Mouse (Mus musculus) neural tube, embryonic 15.5 days (tissue): Measurements from ENCODE around the gene Ssbp3. TPM values are rescaled to one million over a fixed set of nuclear protein-coding genes. Genes with fewer than 3 reads are reported as not detected.

ENCODE experiments used
- ATAC-seq: fragments of 200-750 bp; cut with Nextera tagmentation; 2 replicates; pipeline ENCODE4 v1.8.0; 2017; ENCODE audit warnings: mild to moderate bottlenecking, moderate TSS enrichment, moderate library complexity; ENCODE audit not compliant: low FRiP score
- H3K27ac ChIP-seq: fragments of 300-500 bp; sonication (generic); replicated peaks from 2 replicates; pipeline ENCODE4 v1.5.1; 2015; ENCODE audit warnings: mild to moderate bottlenecking, inconsistent platforms
- H3K27me3 ChIP-seq: fragments of 300-500 bp; sonication (generic); replicated peaks from 2 replicates; pipeline ENCODE4 v1.6.1; 2015; ENCODE audit warnings: inconsistent platforms
- H3K36me3 ChIP-seq: fragments of 300-500 bp; sonication (generic); 2 replicates; pipeline ENCODE4 v1.6.1; 2015; ENCODE audit warnings: inconsistent platforms
- H3K4me1 ChIP-seq: fragments of 300-500 bp; sonication (generic); 2 replicates; pipeline ENCODE4 v1.6.1; 2015; ENCODE audit warnings: inconsistent platforms
- H3K4me2 ChIP-seq: fragments of 300-500 bp; sonication (generic); 2 replicates; pipeline ENCODE4 v1.6.1; 2015; ENCODE audit warnings: inconsistent platforms, mild to moderate bottlenecking, moderate library complexity
- H3K4me3 ChIP-seq: fragments of 300-500 bp; sonication (generic); replicated peaks from 2 replicates; pipeline ENCODE4 v1.5.1; 2015; ENCODE audit warnings: mild to moderate bottlenecking, inconsistent platforms
- H3K9ac ChIP-seq: fragments of 300-500 bp; sonication (generic); replicated peaks from 2 replicates; pipeline ENCODE4 v1.6.1; 2015; ENCODE audit warnings: mild to moderate bottlenecking, inconsistent platforms
- H3K9me3 ChIP-seq: fragments of 300-500 bp; sonication (generic); replicated peaks from 2 replicates; pipeline ENCODE4 v1.6.1; 2016; ENCODE audit warnings: inconsistent platforms
- WGBS: fragments of 180-500 bp; shearing (Covaris S2); methylation state at CpG from one replicate; pipeline ENCODE4 v1.1.7; 2015; ENCODE audit warnings: mixed read lengths; 5-methylcytosine and 5-hydroxymethylcytosine counted together
- polyA plus RNA-seq: library from polyadenylated mRNA; unstranded; fragments of >200 nt; fragmentation: Nextera tagmentation; extraction: Ambion mirVana; gene quantifications from 2 replicates; pipeline ENCODE4 v1.2.1, GENCODE M21; 2015

Gene Ssbp3
- polyA plus RNA-seq, 1 experiment from 2014 or later: 118 TPM

DNA sequence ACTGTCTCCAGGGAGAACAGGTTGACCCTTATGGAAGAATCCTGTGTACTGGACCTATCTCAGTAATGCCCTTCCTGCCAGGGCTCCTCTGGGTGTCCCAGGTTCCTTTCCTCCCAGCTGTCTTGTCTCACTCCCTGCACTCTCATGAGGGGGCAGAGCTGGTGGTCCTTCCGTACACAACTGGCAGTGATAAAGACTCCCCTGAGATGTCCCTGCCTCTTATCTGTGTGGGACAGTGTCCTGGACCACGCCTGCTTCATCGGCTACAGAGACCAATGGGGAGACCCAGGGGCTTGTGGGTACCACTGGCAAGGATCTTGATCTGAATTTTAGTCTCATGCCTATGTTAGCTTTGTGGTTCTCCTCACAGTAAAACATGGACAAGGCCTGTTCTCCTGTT lies 12.4 kb downstream of the Ssbp3 start:
- H3K27ac ChIP-seq: no peak overlapping the region
- 62% methylated on average over 3 of the region's 3 CpGs for WGBS
- ATAC-seq: no peak

DNA sequence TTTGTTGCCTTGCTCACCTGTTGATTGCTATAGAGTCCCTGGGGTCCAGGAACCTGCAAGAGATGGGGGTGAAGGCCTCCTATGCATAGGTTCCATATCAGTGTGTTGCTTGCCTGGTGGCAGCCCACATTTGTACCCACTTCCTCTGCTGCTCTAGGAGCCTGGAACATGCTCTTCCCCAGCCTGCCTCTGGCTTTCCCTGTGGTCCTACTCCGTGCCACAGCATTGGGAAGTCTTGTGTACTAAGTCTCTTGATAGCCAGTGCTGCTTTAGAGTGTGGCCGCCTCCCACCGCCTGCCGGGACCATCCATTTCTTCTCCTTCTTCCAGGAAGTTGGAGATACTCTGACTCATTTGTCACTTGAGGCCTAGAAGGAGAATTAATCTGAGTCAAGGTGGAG lies 13.7 kb downstream of the Ssbp3 start:
- H3K27ac ChIP-seq: no peak overlapping the region
- H3K27me3 ChIP-seq: no peaks in the 10 kb centered on the region
- no peak overlapping the region for H3K9ac ChIP-seq
- 90% methylated on average over 4 of the region's 4 CpGs for WGBS
- peaks cover 44% of the 10 kb centered on the region for H3K36me3 ChIP-seq
- H3K4me2 ChIP-seq: no peak overlapping the region
- H3K4me3 ChIP-seq: no peak overlapping the region
- no peak for ATAC-seq
- H3K9me3 ChIP-seq: no peaks in the 10 kb centered on the region
- peaks cover 75% of the 10 kb centered on the region for H3K4me1 ChIP-seq

More for the DNA sequence above, 12.4 kb downstream of the Ssbp3 start:
- peaks cover 51% of the 10 kb centered on the region for H3K36me3 ChIP-seq
- no peak overlapping the region for H3K4me3 ChIP-seq
- no peak overlapping the region for H3K9ac ChIP-seq
- H3K4me2 ChIP-seq: no peak overlapping the region
- H3K9me3 ChIP-seq: no peaks in the 10 kb centered on the region
- H3K27me3 ChIP-seq: no peaks in the 10 kb centered on the region
- H3K4me1 ChIP-seq: peaks cover 69% of the 10 kb centered on the region

DNA sequence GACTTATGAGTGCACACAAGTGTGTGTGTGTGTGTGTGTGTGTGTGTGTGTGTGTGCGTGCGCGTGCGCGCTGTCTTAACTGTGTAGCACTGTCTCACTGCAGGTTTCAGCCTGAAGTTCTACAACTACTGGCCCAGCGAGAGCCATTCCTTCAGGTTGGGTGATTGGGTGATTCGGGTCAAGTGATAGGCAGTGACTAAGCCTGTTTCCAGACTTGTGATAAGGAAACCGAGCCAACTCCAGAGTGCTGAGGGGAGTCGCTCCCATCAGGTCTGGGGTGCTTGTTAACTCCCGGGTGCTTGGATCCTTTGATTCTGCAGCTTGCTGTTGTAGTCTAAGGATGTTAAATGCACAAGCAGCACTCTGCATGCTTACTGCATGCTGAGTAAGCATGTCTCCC lies 14.4 kb downstream of the Ssbp3 start:
- H3K27ac ChIP-seq: no peak overlapping the region
- no peak overlapping the region for H3K9ac ChIP-seq
- ATAC-seq: no peak
- H3K27me3 ChIP-seq: no peaks in the 10 kb centered on the region
- no peak overlapping the region for H3K4me2 ChIP-seq
- H3K9me3 ChIP-seq: no peaks in the 10 kb centered on the region
- 90% methylated on average over 10 of the region's 10 CpGs for WGBS
- H3K4me1 ChIP-seq: peaks cover 72% of the 10 kb centered on the region
- H3K36me3 ChIP-seq: peaks cover 37% of the 10 kb centered on the region
- no peak overlapping the region for H3K4me3 ChIP-seq

DNA sequence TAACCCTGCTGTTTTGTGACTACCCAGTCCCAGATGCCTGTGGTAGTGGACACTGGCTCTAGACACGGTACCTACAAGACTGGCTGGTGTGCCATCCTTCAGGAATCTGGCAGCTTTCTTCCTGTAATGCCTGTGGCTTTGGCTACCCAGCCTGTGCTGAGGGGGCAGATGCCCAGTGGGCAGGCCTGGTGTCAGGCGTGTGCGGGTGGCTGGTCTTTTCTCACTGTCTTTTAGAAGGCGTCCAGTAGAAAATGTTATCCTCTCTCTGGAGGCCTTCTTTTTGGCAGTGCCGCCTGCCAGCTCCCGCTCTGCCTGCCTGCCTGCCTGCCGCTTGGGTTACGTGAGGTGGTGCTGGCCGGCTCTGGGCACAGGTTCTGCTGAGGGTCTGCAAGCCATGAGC lies 15.9 kb downstream of the Ssbp3 start:
- peaks cover 60% of the 10 kb centered on the region for H3K4me1 ChIP-seq
- H3K4me3 ChIP-seq: no peak overlapping the region
- WGBS: 59% methylated on average over 9 of the region's 9 CpGs
- H3K4me2 ChIP-seq: no peak overlapping the region; the same call in 1 of the 2 replicates
- no peak overlapping the region for H3K27ac ChIP-seq
- H3K27me3 ChIP-seq: no peaks in the 10 kb centered on the region
- H3K9me3 ChIP-seq: no peaks in the 10 kb centered on the region
- no peak overlapping the region for H3K9ac ChIP-seq
- H3K36me3 ChIP-seq: peaks cover 34% of the 10 kb centered on the region
- ATAC-seq: no peak

DNA sequence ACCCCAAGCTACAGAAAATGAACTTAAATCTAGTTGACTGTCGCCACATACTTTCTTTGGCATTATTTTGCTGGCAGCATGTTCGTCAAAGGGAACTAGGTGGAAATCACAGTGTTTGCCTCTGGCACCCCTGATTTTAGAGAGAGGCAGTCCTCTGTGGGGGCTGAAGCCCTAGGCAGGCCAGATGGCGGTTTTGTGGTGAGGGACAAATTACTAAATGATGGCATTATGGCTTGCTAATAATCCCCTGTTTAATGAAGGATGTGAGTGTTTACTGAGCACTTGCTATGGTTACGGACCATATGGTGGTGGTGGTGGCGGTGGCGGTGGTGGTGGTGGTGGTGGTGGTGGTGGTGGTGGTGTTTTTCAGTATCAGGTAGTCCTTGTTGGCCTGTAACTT lies 16.5 kb downstream of the Ssbp3 start:
- WGBS: 79% methylated on average over 6 of the region's 6 CpGs
- no peak for ATAC-seq
- Histone ChIP-seq H3K36me3 (peaks cover 35% of the 10 kb centered on the region), H3K4me2 (no peak overlapping the region), H3K27ac (no peak overlapping the region), H3K4me3 (no peak overlapping the region), H3K4me1 (peaks cover 54% of the 10 kb centered on the region), H3K27me3 (no peaks in the 10 kb centered on the region), H3K9ac (no peak overlapping the region), H3K9me3 (no peaks in the 10 kb centered on the region)

DNA sequence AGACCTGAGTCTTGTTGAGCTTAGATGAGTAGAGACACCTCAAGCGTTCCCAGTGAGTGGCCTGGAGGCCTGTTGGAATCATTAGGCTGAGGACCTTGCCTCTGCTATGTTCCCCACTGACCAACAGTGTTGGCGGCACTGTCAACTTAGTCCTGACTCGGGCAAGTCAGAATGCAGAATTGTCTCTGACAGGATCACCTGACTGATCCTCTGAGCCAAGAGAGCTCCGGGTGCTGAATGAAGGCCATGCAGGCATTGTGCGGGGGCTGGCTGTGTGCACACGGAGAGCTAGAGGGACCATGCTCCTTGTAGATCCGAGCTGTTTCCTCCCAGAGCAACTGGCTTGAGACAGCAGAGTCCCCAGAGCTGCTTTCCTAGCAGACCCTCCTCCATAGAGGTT lies 18.5 kb downstream of the Ssbp3 start:
- no peak for ATAC-seq
- H3K4me1 ChIP-seq: peaks cover 54% of the 10 kb centered on the region
- 77% methylated on average over 7 of the region's 7 CpGs for WGBS

DNA sequence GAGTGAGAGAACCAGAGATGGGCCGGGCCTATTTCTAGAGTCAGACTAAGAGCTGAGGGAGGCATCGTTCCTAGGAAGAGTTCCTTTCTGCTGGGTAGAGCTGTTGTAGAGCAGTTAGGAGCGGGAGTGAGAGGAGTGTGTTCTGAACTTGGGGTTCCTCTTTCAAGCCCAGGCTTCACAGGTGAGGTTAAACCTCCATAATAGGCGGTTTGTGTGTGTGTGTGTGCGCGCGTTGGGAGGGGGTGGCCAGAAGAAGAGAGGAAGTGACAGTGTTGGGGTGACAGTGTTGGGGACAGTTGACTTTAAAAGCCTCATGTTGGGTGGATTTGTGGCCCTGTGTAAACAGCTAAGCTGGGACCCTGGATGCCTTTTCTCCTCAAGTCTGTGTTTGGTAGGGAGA lies 22.1 kb downstream of the Ssbp3 start:
- H3K9me3 ChIP-seq: no peaks in the 10 kb centered on the region
- peaks cover 65% of the 10 kb centered on the region for H3K4me1 ChIP-seq
- no peaks in the 10 kb centered on the region for H3K27me3 ChIP-seq
- no peak overlapping the region for H3K27ac ChIP-seq
- peaks cover 3% of the 10 kb centered on the region; the same call in 1 of the 2 replicates for H3K36me3 ChIP-seq
- H3K4me3 ChIP-seq: no peak overlapping the region
- no peak overlapping the region for H3K9ac ChIP-seq
- H3K4me2 ChIP-seq: no peak overlapping the region
- WGBS: 93% methylated on average over 7 of the region's 7 CpGs
- ATAC-seq: no peak

More for the DNA sequence above, 18.5 kb downstream of the Ssbp3 start:
- Histone ChIP-seq H3K4me3 (no peak overlapping the region), H3K27me3 (no peaks in the 10 kb centered on the region), H3K27ac (no peak overlapping the region), H3K9me3 (no peaks in the 10 kb centered on the region), H3K4me2 (no peak overlapping the region), H3K9ac (no peak overlapping the region), H3K36me3 (peaks cover 22% of the 10 kb centered on the region)

DNA sequence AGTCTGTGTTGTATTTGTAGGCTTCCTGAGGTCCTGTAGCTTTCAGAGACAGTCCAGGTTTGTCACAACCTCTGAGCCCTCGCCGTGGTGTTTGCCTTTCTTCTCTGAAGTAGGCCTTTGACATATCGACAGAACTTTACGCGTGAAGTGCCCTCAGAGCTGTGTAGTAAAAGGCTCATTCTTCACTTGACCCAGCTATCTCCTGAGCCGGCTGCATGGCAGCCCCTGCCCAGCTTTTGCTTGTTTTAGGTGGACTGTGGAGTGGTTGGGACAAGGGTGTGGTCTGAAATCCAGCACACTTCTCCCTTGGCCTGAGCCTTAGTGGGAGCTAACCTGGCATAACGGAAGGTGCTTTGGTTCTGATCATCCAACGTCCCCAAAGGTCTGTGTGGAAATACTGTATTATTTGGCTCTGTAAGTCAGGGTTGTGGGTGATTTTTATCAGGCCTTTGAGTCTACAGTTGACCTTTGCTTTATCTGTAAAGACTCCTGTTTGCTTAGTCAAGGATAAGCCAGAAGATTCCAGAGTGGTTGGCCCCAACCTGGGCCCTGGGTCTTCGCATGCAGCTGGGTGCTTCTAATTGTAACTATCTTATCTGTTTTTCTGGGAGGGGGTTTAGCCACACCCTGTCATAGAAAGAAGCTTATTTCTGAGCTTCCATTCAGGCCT lies 23.4 kb downstream of the Ssbp3 start:
- Histone ChIP-seq H3K36me3 (peaks cover 3% of the 10 kb centered on the region; the same call in 1 of the 2 replicates), H3K4me2 (no peak overlapping the region), H3K4me1 (peaks cover 69% of the 10 kb centered on the region), H3K4me3 (no peak overlapping the region), H3K27me3 (no peaks in the 10 kb centered on the region), H3K9ac (no peak overlapping the region), H3K9me3 (no peaks in the 10 kb centered on the region), H3K27ac (no peak overlapping the region)
- WGBS: 80% methylated on average over 9 of the region's 9 CpGs
- no peak for ATAC-seq

DNA sequence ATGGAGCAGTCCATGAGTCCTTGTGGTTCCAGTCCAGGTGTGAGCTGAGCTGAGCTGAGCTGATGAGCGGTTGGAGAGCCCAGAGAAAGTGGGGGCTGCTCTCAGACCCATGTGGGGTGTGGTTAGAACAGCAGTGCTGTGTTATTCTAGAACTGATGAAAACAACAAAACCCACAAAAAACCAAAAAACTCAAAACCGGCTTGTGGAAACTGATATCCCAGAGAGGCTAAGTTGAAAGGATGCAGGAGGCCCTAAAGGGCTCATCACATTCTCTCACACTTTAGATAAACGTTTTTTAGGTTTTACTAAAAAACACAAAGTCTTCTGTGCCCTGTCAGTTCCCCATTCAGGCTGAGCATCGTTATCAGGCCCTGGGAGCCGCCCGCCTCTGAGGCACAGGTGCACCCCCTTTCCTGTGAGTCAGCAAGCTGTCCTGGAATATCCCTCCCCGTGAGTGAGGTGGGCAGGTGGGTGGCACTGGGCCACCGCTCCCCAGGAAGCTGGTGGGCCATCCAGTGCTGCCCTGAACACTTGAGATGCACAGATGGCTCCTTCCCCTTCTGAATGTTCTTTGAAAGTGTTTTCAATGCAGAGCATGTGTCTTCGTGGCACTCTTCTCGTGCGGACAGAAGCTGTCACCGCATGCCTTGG lies 24.6 kb downstream of the Ssbp3 start:
- Histone ChIP-seq H3K4me3 (no peak overlapping the region), H3K4me1 (peaks cover 76% of the 10 kb centered on the region), H3K36me3 (peaks cover 3% of the 10 kb centered on the region; the same call in 1 of the 2 replicates), H3K4me2 (no peak overlapping the region), H3K9me3 (no peaks in the 10 kb centered on the region), H3K27ac (no peak overlapping the region), H3K27me3 (no peaks in the 10 kb centered on the region), H3K9ac (no peak overlapping the region)
- 36% methylated on average over 12 of the region's 12 CpGs for WGBS
- no peak for ATAC-seq

DNA sequence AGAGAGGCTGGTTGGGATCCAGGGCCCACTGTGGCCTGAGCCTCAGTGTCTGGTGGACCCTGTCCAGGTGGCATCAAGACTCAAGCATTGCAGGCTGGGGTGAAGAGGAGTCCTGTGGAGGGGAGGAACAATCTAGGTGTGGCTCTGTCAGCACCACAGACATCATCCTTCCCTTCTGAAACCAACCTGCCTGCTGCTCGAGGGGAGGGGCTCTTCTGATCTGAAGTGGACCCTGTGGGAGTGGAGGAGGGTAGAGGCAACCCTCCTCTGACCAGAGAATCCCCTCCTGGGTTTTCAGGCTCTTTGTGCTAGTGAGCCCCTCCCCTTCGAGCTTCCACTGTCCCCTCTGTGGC lies 25.1 kb downstream of the Ssbp3 start:
- Histone ChIP-seq H3K27me3 (no peaks in the 10 kb centered on the region), H3K9ac (no peak overlapping the region), H3K9me3 (no peaks in the 10 kb centered on the region), H3K27ac (no peak overlapping the region), H3K4me1 (peaks cover 75% of the 10 kb centered on the region), H3K4me2 (no peak overlapping the region), H3K4me3 (no peak overlapping the region), H3K36me3 (peaks cover 3% of the 10 kb centered on the region; the same call in 1 of the 2 replicates)
- no peak for ATAC-seq
- WGBS: 6% methylated on average over 2 of the region's 2 CpGs

DNA sequence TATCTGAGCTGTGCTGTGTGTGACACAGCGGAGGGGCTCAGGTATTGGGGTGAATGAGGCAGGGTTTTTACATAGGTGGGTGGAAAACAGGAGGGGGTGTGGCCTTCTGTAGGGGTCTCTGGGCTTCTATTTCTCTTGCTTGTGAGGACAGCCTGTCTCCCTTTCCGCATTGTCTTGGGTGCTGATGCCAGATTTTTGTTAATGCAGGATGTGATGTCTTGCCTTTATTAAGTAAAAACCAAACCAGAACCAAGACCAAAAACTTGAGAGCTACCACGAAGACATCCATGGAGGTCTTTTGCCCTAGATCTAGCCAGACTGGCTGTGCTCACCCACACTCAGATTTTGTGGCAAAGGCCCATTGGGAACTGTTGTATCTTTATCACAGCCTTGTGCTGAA lies 25.5 kb downstream of the Ssbp3 start:
- no peak for ATAC-seq
- no peaks in the 10 kb centered on the region for H3K27me3 ChIP-seq
- H3K4me3 ChIP-seq: no peak overlapping the region
- H3K36me3 ChIP-seq: peaks cover 3% of the 10 kb centered on the region; the same call in 1 of the 2 replicates
- H3K27ac ChIP-seq: 0 out of 2 replicates have a peak overlapping the region, but pooled peaks have one; percentile 42
- WGBS: 49% methylated on average over 3 of the region's 3 CpGs
- peaks cover 80% of the 10 kb centered on the region for H3K4me1 ChIP-seq
- H3K9me3 ChIP-seq: no peaks in the 10 kb centered on the region
- H3K4me2 ChIP-seq: no peak overlapping the region
- no peak overlapping the region for H3K9ac ChIP-seq

DNA sequence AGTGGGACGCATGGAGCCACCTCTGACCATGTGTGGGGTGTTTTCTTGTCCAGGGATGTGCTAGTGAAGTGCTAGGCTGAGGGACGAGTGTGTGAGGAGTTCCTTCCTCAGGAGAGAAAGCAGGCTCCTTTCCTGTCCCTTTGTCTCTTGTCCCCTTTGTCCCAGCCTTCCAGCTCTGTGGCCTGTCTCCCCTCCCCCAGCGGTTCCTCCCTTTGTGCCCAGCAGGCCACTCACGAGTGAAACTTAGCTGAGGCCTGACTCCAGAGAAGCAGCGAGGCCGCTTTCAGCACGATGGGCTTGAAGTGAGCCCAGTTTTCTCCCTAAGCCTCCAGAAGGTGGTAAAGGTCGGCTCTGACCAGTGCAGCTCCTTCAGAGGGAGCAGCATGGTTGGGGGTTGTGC lies 26.2 kb downstream of the Ssbp3 start:
- Histone ChIP-seq H3K4me1 (peaks cover 87% of the 10 kb centered on the region), H3K9ac (no peak overlapping the region), H3K27me3 (no peaks in the 10 kb centered on the region), H3K36me3 (peaks cover 3% of the 10 kb centered on the region; the same call in 1 of the 2 replicates), H3K4me2 (no peak overlapping the region), H3K4me3 (no peak overlapping the region), H3K9me3 (no peaks in the 10 kb centered on the region), H3K27ac (peak overlapping the region; percentile 42; the same call in 1 of the 2 replicates)
- WGBS: 20% methylated on average over 8 of the region's 8 CpGs
- ATAC-seq: no peak
